Mouse (Mus musculus) heart, postnatal 0 days (tissue): ENCODE measurements around the gene Btbd18.

Source experiments
- CTCF ChIP-seq: IDR thresholded peaks from 2 replicates; pipeline ENCODE4 v1.5.1; 2016; ENCODE audit warnings: antibody characterized with exemption, control low read depth, low read depth
- EP300 ChIP-seq: IDR thresholded peaks from 2 replicates; pipeline ENCODE4 v1.6.1; 2016; ENCODE audit warnings: antibody characterized with exemption, low read depth

- TF ChIP-seq CTCF (peak; percentile 44), EP300 (no peak)
Observed at GRCm38 (mm10) chr2:84662866-84663265, 4.0 kb downstream of the Btbd18 start.
